Mouse (Mus musculus) megakaryocyte-erythroid progenitor cell, adult 5-6 weeks (primary cell): ENCODE measurements at regions not wholly inside any gene's neighbourhood (a gene's known extent, or its start where the extent isn't known, plus 50 kb on each side); places are given as distances from the start of the nearest gene placed in this dataset.

Experiments used
- ATAC-seq: replicated peaks from 2 replicates; pipeline ENCODE4 v1.8.0; 2016; ENCODE audit warnings: mild to moderate bottlenecking, inconsistent platforms; ENCODE audit not compliant: severe bottlenecking, poor library complexity, low FRiP score, low TSS enrichment

GRCm38 (mm10) chr15:56604266-56604665 is 873.2 kb downstream of the Slc22a22 start:
- ATAC-seq, result no peak

DNA sequence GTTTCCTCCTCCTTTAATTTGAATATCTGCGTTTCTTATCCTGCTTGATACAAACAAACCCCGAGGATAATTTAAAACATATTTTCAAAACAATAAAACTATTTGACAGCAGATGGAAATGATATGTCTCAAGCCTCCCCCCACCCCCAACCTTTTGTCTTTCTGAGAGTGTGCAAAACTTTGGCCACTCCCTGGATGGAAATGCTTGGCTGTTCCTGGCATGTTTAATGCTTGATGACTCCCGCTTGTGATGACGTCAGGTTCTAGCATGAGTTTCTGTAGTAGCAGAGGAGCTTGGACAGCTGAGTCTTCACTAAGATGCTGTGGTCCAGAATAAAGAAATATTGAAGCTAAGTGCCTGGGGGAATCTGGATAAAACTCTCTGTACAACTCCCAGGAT is 884.8 kb downstream of the Slc22a22 start:
- no peak for ATAC-seq

DNA sequence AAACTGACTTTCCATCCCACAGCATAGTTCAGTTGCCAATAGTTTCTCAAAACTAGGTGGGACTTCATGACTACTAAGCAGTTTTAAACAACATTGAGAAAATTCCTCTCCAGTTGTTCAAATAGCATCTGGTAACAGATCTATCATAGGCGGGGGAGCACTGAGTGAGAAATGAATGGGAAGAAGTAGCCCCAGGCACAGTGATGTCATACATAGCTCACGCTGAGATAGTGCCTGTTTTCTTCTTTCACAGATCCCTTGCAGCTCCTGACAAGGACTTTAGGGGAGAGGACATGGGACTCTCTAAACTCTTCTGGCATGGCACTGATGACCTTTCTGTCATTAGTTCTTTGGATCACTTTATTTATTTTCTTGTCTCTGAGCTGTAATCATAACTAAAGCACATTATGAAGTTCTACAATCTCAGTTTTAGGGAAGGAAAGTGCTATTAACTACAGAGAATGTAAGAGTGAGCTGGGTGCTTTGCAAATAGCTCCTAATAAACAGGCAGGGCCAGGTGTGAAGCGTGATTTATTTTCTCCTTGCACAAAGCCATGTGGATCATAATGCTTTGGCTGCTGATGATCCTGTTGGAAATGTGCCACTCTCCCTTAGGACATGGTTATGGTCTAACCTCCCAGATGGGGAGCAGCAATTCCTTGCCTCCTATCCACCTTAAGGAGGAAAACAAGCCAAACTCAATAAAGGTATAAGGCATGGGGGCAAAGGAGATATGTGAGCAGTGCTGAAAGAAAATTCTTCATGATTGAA is 896.5 kb downstream of the Slc22a22 start:
- no peak for ATAC-seq

DNA sequence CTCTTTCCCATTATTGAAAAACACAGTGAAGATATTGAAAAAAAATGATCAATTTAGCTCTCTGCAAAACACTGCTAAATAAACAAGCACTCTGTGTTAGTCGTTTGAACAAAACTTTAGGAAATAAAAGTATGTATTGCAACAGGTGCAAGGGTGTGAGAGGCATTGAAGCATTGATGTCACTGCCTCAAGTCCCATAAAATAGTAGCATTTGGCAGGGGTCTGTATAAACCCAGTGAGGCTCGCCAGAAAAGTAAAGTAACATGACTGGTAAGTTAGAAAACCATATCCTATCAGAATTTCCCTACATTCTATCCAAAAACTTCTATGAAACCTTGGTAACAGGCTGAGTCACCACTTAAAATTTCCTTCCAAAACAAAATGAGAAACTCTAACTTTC is 914.2 kb downstream of the Slc22a22 start:
- ATAC-seq, result no peak

DNA sequence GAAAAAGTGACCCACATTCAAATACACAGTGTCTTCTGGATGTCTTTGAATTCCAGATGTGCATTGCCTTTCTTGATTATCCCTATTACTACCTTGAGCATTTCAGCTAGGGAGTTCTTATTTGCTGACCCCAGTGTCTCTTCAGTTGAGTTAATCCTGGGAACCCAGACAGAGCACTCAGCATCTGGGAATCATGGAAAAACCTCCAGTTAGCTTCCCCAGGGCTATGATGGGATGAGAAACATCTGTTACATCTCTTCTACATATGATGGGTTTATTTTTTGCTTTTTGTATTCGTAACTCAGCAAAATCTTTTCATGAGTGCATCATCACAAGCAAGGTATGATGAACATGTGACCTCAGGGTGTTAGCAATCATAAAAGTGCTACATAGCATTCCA is 914.6 kb downstream of the Slc22a22 start:
- no peak for ATAC-seq

- ATAC-seq, result no peak
Measured at GRCm38 (mm10) chr15:56562143-56562542, 915.3 kb downstream of the Slc22a22 start.

- no peak for ATAC-seq
Measured at GRCm38 (mm10) chr15:56554386-56554785, 923.0 kb downstream of the Slc22a22 start.

DNA sequence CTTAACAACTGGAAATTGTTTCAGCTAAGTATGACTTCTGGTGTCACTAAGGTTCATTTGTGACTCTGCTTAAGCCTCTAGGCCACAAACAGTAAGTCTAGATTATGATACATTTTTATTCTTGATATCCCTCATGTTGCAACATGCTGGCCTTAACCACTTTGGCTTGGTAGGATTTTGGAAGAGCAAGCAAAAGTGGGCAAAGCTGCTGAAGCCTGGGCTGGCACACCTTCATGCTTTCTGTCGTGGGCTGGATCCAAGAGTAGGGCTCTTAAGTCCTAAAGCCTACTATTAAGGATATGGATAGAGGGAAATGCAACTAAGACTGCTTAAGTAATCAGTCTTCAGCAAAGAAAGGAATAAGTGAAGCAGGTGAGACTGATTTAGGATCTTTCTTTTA is 923.6 kb downstream of the Slc22a22 start:
- ATAC-seq, result no peak

GRCm38 (mm10) chr15:56531529-56531928 is 945.9 kb downstream of the Slc22a22 start:
- no peak for ATAC-seq

- no peak for ATAC-seq
Measured at GRCm38 (mm10) chr15:56518379-56518778, 959.0 kb downstream of the Slc22a22 start.

- ATAC-seq, result no peak
Measured at GRCm38 (mm10) chr15:56516095-56516494, 961.3 kb downstream of the Slc22a22 start.

DNA sequence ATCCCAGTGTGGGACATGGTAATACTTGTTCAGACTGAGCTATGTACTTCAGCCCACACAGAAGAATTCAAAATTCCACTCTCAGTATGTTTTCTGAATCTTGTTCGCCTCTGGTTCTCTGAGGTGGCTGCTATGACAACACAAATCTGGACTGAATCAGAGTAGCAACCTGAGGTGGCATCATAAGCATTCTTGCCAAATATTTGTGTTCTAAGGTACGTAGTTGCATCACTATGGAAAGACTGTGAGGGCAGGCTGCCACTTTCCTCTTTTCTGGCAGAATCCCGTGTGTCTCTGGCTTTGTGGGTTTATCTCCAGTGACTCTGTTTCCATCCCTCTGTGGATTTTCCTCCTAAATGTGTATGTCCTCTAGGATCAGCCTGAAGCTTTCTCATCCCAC is 978.7 kb downstream of the Slc22a22 start:
- ATAC-seq, result no peak

DNA sequence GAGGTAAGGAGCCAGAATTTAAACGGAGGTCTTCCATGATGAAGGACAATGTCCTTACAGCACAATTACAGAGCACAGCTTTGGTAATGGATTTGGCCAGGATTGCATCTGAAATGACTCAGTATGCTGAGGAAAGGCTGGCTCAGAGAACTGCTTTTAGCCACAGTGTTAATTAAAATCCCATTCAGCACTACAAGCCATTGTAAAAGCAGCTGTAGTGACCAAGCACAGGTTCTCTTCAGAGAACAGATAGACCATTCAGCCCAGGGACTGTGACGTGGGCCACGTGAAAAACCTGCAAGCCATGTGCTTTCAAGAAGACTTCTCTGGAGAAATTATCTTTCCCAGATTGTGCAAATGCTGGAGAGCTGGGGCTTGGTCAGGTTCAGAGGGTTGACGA is 979.7 kb downstream of the Slc22a22 start:
- ATAC-seq, result no peak

- no peak for ATAC-seq
Measured at GRCm38 (mm10) chr15:56496355-56496754, 981.1 kb downstream of the Slc22a22 start.

DNA sequence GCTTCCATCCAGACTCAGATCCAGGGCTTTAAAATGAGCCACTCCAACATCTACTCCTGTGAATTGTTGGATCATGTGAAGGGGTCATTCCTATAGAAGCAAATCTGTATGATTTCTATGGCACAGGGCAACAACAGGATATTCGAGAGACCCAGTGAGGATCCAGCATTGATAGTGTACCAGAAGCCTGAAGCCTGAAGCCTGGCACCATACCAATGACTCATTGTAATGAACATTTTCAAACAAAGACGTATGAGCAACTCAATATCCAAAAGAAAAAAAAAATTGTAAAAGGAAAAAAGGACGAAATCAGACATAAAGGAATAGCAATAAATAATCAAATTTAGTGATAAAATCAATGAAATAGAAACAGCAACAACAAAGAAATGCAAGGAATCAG is 991.5 kb downstream of the Slc22a22 start:
- ATAC-seq, result no peak

DNA sequence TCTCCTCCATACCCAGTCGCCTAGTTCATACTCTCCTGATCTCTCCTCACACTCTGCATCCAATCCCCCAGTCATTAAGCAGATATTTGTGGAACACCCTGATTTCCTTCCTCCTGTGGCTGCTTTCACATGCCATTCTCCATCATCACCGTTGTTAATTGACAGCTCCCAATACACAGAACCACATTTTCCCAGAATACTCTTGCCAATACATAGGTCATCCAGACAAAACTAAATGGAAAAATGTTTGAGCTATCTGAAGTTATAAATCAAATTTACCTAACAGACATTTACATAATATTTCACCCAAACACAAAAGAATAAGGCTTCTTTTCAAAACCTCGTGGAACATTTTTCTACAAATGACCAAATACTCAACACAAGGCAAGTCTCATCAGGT is 992.7 kb downstream of the Slc22a22 start:
- no peak for ATAC-seq

GRCm38 (mm10) chr15:56479682-56480081 is 997.7 kb downstream of the Slc22a22 start:
- no peak for ATAC-seq

GRCm38 (mm10) chr15:56479015-56479414 is 998.4 kb downstream of the Slc22a22 start:
- no peak for ATAC-seq

- ATAC-seq, result no peak
Measured at GRCm38 (mm10) chr15:56473679-56474078, 1003.7 kb downstream of the Slc22a22 start.

DNA sequence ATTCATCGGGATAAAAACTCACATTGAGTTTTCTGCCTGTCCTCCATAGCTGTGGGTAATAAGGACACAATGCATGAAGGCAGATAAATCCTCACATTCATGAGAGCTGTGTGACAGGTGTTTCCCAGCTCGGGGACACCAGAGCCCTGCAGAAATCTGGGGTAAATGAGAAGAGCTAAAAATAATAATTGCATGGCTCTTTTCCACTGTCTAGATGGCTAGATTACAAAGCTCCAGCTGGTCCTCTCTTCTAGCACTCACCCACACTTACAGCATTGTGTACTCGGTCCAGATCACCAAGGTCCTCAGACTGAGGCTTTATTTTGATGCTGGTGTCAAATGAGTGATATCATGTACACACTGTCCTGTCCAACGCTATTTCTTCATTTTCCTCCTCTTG is 1025.5 kb downstream of the Slc22a22 start:
- ATAC-seq, result no peak

DNA sequence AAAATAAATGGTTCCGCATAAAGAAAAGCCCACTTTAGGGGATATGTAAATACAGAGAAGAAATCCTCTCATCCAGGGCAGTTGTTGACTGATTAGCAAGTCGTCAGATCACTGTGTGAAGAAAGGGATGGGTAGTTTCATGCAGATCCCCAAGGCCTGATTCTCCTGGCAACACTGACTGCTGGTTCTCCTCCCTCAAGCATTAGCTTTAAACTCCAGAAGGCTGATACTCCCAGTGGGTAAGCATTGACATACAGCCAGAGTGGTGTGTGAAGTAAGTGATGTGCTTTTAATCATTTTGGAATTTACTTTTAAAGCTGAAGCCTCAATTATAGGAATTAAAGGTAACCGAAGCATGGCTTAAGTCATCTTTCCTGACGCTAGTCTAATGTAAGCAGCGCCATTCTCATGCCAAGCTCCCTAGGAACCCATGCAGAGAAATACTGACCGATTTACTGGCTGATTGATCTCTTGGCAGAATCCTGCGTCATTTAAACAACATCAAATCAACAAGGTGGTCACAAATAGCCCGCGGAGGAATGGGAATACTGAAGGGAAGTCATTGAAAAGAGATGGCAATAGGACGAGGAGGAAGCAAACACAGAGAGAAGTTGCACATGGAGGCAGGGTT is 1029.3 kb downstream of the Slc22a22 start:
- no peak for ATAC-seq
